Mouse (Mus musculus): ENCODE data around the gene Tmem131l. TPM values are rescaled to one million over a fixed set of nuclear protein-coding genes. Genes with fewer than 3 reads are reported as not detected.

Tmem131l gene
- 30.3 and 32.0 TPM in 2 replicates for polyA plus RNA-seq (2016; fragmentation: Nextera tagmentation; extraction: Ambion mirVana)

DNA sequence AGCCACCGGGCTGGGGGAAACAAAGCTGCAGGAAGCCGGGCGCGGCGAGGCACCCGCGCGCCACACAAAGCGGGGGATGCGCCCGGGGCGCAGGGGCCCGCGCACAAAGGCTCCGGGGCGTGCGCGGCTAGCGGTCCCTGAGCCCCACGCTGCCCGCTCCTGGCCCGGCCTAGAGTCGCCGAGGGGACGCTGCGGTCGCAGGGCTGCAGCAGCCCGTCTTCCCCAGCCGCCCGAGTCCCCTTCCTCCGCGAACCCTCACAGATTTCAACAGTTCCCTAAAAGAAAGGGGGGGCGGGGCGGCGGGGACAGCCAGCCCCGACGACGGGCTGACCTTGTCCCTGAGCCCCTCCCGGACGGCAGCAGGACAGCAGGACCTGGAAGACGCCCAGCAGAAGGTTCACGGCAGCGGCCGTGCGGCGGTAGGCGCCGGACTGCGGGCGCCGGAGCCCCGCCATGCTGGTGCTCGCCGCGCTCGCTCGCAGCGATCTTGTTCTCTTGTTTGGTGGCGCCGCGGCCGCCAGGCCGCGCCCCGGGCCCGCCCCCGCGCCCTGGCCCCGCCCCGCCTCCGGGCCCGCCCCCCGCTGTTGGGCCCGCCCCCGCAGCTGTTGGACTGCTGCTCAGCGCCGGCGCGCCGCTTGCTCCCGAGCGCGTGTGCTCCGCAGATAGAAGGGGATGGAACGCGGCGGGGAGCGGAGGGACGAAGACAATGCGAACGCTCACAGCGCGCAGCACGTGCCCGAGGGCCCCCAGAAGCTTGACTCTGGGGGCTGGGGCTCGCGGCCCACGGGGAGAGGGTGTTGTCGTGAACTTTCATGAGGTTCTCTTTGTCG lies at the start of gene Tmem131l:
Gene Tmem131l, minus strand, starts transcription at position 530 of the 830 bp plus-strand sequence.
- H3K9ac ChIP-seq, result peak within 1 kb of the TSS; percentile 97
- no peaks in the 10 kb centered on the region for H3K27me3 ChIP-seq (replicated peaks)
- H3K27ac ChIP-seq, result peak within 1 kb of the TSS; percentile 97
- H3K9me3 ChIP-seq (replicated peaks), result no peaks in the 10 kb centered on the region
- peak within 1 kb of the TSS; percentile 97 for H3K4me2 ChIP-seq
- under 1% methylated on average over 87 of the region's 100 CpGs for WGBS (ENCODE audit: insufficient replicate concordance)
- peaks cover 6% of the 10 kb centered on the region; the same call in 1 of the 2 replicates for H3K36me3 ChIP-seq
- peaks cover 67% of the 10 kb centered on the region for H3K4me1 ChIP-seq
- peak; percentile 83 for ATAC-seq
- peak within 1 kb of the TSS; percentile 88 for H3K4me3 ChIP-seq

DNA sequence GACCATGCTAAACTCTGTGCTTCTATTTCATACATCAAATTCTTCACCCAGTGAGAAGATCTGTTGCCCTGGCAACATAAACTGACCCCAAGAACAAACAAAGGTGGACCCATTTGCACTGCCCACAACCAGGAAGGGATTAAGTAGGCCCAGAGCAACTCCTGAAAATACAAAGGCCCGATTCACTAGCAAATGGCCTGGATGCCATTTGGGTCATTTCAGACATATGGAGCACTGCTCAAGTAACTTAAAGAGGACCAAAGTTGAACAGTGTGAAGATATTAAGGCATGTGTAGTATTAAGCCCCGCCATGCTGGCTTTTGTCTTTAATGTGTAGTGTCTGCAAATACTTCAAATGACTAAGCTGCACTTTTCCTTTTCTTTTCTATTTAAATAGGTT lies 46.9 kb upstream of the Tmem131l start:
- 66% methylated on average over 2 of the region's 2 CpGs for WGBS (ENCODE audit: insufficient replicate concordance)

GRCm38 (mm10) chr3:84086337-84086736 lies 46.4 kb upstream of the Tmem131l start:
- Histone ChIP-seq H3K9ac (no peak overlapping the region), H3K27me3 (replicated peaks) (no peaks in the 10 kb centered on the region), H3K36me3 (no peaks in the 10 kb centered on the region), H3K4me2 (no peak overlapping the region), H3K9me3 (replicated peaks) (no peaks in the 10 kb centered on the region), H3K4me3 (no peak overlapping the region), H3K4me1 (no peaks in the 10 kb centered on the region), H3K27ac (no peak overlapping the region)
- 74% methylated on average over 7 of the region's 7 CpGs for WGBS (ENCODE audit: insufficient replicate concordance)
- ATAC-seq, result no peak

More for the DNA sequence above, 46.9 kb upstream of the Tmem131l start:
- Histone ChIP-seq H3K27me3 (replicated peaks) (no peaks in the 10 kb centered on the region), H3K4me2 (no peak overlapping the region), H3K36me3 (no peaks in the 10 kb centered on the region), H3K4me3 (no peak overlapping the region), H3K9ac (no peak overlapping the region), H3K9me3 (replicated peaks) (no peaks in the 10 kb centered on the region), H3K27ac (no peak overlapping the region), H3K4me1 (no peaks in the 10 kb centered on the region)
- no peak for ATAC-seq

DNA sequence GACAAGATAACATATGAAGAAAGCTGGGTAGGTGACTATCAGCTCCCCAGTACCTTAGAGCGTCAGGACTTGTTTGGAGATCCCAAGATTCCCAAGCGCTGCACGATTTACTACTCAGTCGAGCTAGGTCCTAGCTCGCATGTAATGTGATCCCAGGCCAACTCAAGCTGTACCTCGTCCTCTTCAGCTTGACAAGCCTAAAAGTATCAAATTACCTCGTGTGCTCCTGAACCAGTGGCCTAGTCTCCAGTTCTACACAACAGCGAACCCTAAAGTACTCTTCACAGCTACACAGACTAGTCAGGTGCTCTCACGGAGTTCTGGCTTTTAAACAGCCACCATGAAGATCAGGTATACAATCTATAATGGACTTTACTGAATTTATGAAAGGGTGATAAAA lies 45.5 kb upstream of the Tmem131l start:
- WGBS (ENCODE audit: insufficient replicate concordance), result 57% methylated on average over 9 of the region's 9 CpGs

DNA sequence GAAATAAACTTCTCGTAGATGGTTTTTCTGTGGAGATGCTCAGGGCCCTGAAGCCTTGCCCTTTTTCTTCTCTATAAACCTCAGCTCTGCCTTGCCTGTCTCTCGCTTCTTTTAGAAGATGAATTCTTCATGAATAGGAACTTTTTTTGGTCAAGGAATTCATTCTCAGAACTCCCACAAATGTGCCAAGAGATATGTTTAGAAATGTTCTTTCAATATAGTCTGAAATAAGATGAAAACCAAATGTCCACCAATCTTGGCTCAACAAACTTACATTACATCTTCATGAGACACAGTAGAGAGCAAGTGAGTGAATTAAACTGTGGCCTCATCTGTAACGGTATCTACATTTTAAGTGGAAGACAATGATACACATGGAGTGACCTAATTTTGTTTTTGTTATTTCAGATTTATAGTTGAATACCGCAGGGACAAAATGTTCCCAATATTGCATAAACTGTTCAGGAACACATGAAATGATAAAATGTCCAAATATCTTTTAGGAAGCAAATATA lies 41.3 kb upstream of the Tmem131l start:
- H3K4me2 ChIP-seq, result no peak overlapping the region
- no peaks in the 10 kb centered on the region for H3K4me1 ChIP-seq
- no peak overlapping the region for H3K4me3 ChIP-seq
- no peak overlapping the region for H3K27ac ChIP-seq
- H3K27me3 ChIP-seq (replicated peaks), result no peaks in the 10 kb centered on the region
- 77% methylated on average over 4 of the region's 4 CpGs for WGBS (ENCODE audit: insufficient replicate concordance)
- no peak overlapping the region for H3K9ac ChIP-seq
- no peaks in the 10 kb centered on the region for H3K36me3 ChIP-seq
- no peak for ATAC-seq
- no peaks in the 10 kb centered on the region for H3K9me3 ChIP-seq (replicated peaks)

More for the DNA sequence above, 45.5 kb upstream of the Tmem131l start:
- no peaks in the 10 kb centered on the region for H3K27me3 ChIP-seq (replicated peaks)
- no peaks in the 10 kb centered on the region for H3K9me3 ChIP-seq (replicated peaks)
- no peaks in the 10 kb centered on the region for H3K4me1 ChIP-seq
- no peak overlapping the region for H3K4me3 ChIP-seq
- no peak overlapping the region for H3K9ac ChIP-seq
- no peak for ATAC-seq
- H3K27ac ChIP-seq, result no peak overlapping the region
- no peaks in the 10 kb centered on the region for H3K36me3 ChIP-seq
- no peak overlapping the region for H3K4me2 ChIP-seq

GRCm38 (mm10) chr3:84080074-84080473 lies 40.1 kb upstream of the Tmem131l start:
- no peaks in the 10 kb centered on the region for H3K27me3 ChIP-seq (replicated peaks)
- 78% methylated on average over 7 of the region's 7 CpGs for WGBS (ENCODE audit: insufficient replicate concordance)
- H3K4me2 ChIP-seq, result no peak overlapping the region
- no peak overlapping the region for H3K27ac ChIP-seq
- H3K9ac ChIP-seq, result no peak overlapping the region
- no peaks in the 10 kb centered on the region for H3K9me3 ChIP-seq (replicated peaks)
- H3K36me3 ChIP-seq, result no peaks in the 10 kb centered on the region
- ATAC-seq, result no peak
- H3K4me1 ChIP-seq, result no peaks in the 10 kb centered on the region
- H3K4me3 ChIP-seq, result no peak overlapping the region

GRCm38 (mm10) chr3:84077505-84077904 lies 37.5 kb upstream of the Tmem131l start:
- no peak overlapping the region for H3K27ac ChIP-seq
- no peaks in the 10 kb centered on the region for H3K36me3 ChIP-seq
- H3K4me1 ChIP-seq, result no peaks in the 10 kb centered on the region
- no peak overlapping the region for H3K4me2 ChIP-seq
- H3K4me3 ChIP-seq, result no peak overlapping the region
- WGBS (ENCODE audit: insufficient replicate concordance), result 82% methylated on average over 4 of the region's 4 CpGs
- no peak overlapping the region for H3K9ac ChIP-seq
- no peak for ATAC-seq
- H3K27me3 ChIP-seq (replicated peaks), result no peaks in the 10 kb centered on the region
- no peaks in the 10 kb centered on the region for H3K9me3 ChIP-seq (replicated peaks)

GRCm38 (mm10) chr3:84076543-84077332 lies 36.8 kb upstream of the Tmem131l start:
- Histone ChIP-seq H3K4me2 (no peak overlapping the region), H3K9me3 (replicated peaks) (no peaks in the 10 kb centered on the region), H3K9ac (no peak overlapping the region), H3K4me1 (no peaks in the 10 kb centered on the region), H3K36me3 (no peaks in the 10 kb centered on the region), H3K27me3 (replicated peaks) (no peaks in the 10 kb centered on the region), H3K27ac (no peak overlapping the region), H3K4me3 (no peak overlapping the region)
- no peak for ATAC-seq
- WGBS (ENCODE audit: insufficient replicate concordance), result 69% methylated on average over 13 of the region's 13 CpGs

DNA sequence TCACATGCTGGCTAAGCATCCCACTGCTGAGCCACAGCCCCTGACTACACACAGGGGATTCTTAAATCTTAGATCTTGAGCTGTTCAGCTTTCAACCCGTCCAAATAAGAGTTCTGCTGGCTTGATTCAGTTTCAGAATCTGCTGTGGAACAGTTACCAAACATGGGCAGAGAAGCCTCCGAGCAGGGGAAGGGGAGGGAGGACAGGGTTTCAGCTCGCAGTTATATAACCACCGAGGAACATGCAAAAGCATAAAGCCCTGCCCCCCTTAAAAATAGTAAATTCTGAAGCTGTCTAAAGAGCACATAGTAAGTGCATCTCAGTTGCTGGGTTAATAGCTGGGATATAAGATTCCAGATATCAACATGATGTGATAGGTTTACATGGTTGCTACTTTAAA lies 35.5 kb upstream of the Tmem131l start:
- WGBS (ENCODE audit: insufficient replicate concordance), result 57% methylated on average over 4 of the region's 4 CpGs
- no peaks in the 10 kb centered on the region for H3K4me1 ChIP-seq
- H3K9ac ChIP-seq, result no peak overlapping the region
- H3K27me3 ChIP-seq (replicated peaks), result no peaks in the 10 kb centered on the region
- no peak overlapping the region for H3K4me2 ChIP-seq
- no peak for ATAC-seq
- H3K4me3 ChIP-seq, result no peak overlapping the region
- H3K9me3 ChIP-seq (replicated peaks), result no peaks in the 10 kb centered on the region
- H3K36me3 ChIP-seq, result no peaks in the 10 kb centered on the region
- H3K27ac ChIP-seq, result no peak overlapping the region

- Histone ChIP-seq H3K9ac (no peak overlapping the region), H3K36me3 (no peaks in the 10 kb centered on the region), H3K4me3 (no peak overlapping the region), H3K9me3 (replicated peaks) (no peaks in the 10 kb centered on the region), H3K27me3 (replicated peaks) (no peaks in the 10 kb centered on the region), H3K4me1 (no peaks in the 10 kb centered on the region), H3K27ac (no peak overlapping the region), H3K4me2 (no peak overlapping the region)
- no peak for ATAC-seq
- WGBS (ENCODE audit: insufficient replicate concordance), result 74% methylated on average over 2 of the region's 2 CpGs
Measured at GRCm38 (mm10) chr3:84074777-84075176, 34.8 kb upstream of the Tmem131l start.

GRCm38 (mm10) chr3:84071641-84072040 lies 31.7 kb upstream of the Tmem131l start:
- Histone ChIP-seq H3K9me3 (replicated peaks) (no peaks in the 10 kb centered on the region), H3K27ac (no peak overlapping the region), H3K36me3 (no peaks in the 10 kb centered on the region), H3K4me1 (no peaks in the 10 kb centered on the region), H3K4me2 (no peak overlapping the region), H3K9ac (no peak overlapping the region), H3K4me3 (no peak overlapping the region), H3K27me3 (replicated peaks) (no peaks in the 10 kb centered on the region)
- WGBS (ENCODE audit: insufficient replicate concordance), result 18% methylated on average over 2 of the region's 2 CpGs
- ATAC-seq, result no peak

- no peaks in the 10 kb centered on the region for H3K27me3 ChIP-seq (replicated peaks)
- WGBS (ENCODE audit: insufficient replicate concordance), result 71% methylated on average over 8 of the region's 8 CpGs
- ATAC-seq, result no peak
- no peak overlapping the region for H3K4me3 ChIP-seq
- H3K4me1 ChIP-seq, result no peaks in the 10 kb centered on the region
- H3K36me3 ChIP-seq, result no peaks in the 10 kb centered on the region
- no peaks in the 10 kb centered on the region for H3K9me3 ChIP-seq (replicated peaks)
- no peak overlapping the region for H3K27ac ChIP-seq
- H3K9ac ChIP-seq, result no peak overlapping the region
- no peak overlapping the region for H3K4me2 ChIP-seq
Measured at GRCm38 (mm10) chr3:84070811-84071210, 30.8 kb upstream of the Tmem131l start.
